Mouse (Mus musculus) heart, postnatal 0 days (tissue): ENCODE data around the gene Gm9045.
"Not testable (repeated sequence)": the region's sequence is repeated elsewhere in the genome, so short reads cannot be mapped to it uniquely, and the experiment has no call there.

Experiments
- CTCF ChIP-seq: IDR thresholded peaks from 2 replicates; pipeline ENCODE4 v1.5.1; 2016; ENCODE audit warnings: antibody characterized with exemption, control low read depth, low read depth
- EP300 ChIP-seq: IDR thresholded peaks from 2 replicates; pipeline ENCODE4 v1.6.1; 2016; ENCODE audit warnings: antibody characterized with exemption, low read depth

- TF ChIP-seq EP300, CTCF: not testable (repeated sequence)
These were observed 16.4 kb upstream of the Gm9045 start, which contains the start of gene Gm9049 for GRCm38 (mm10) chr10:118354005-118354404.
